Mouse (Mus musculus): ENCODE results near the gene 2310079G19Rik.
A peak's percentile ranks its signal among the peaks of the same experiment; 100 is the strongest.

Gene 2310079G19Rik

DNA sequence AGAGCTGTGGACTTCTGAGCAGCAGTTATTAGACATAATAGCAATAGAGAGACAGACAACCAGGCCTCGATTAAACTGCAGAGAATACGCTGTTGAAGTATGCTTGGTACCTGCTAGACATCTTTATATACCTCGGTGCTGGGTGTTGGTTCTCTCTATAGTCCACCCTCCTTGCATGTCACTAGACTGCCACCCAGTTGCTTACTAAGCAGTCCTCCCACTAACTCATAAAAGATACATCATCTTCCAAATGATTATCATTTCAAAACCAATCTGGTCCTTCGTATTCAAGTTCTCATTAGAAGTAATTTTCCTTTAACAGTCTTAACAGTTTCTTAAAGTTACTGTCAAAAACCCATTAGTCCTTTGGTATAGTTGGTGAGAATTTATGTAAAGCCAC lies at the start of gene 2310079G19Rik:
2310079G19Rik (minus strand) TSS at position 101 of the 400 bp plus-strand sequence.
- DNase-seq: no peak

- DNase-seq: no peak
Measured at GRCm38 (mm10) chr16:88671571-88671970, 44.1 kb upstream of the 2310079G19Rik start, which contains the start of gene Krtap27-1. Gene Krtap27-1, minus strand, starts transcription at chr16:88671671.

DNA sequence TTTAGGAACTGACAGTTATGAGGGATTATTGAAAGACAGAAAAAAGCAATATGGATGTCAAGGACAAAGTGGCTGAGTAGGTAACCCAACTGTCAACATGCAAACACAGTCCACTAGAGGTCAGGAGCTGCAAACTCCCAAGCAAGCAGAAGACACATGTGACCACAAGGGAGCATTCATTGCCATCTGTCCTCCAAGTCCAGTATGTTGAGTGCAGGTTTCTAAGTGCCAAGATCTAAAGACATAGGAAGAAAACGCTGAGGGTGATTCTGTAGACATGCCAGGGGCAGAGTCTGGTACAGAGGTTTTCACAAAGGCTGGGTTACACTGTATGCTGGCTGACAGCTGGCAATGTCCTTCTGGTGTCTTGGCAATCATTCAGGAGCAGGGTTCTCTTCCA lies 30.0 kb upstream of the 2310079G19Rik start:
- peak in 1 of 2 experiments; percentile 10 for DNase-seq

DNA sequence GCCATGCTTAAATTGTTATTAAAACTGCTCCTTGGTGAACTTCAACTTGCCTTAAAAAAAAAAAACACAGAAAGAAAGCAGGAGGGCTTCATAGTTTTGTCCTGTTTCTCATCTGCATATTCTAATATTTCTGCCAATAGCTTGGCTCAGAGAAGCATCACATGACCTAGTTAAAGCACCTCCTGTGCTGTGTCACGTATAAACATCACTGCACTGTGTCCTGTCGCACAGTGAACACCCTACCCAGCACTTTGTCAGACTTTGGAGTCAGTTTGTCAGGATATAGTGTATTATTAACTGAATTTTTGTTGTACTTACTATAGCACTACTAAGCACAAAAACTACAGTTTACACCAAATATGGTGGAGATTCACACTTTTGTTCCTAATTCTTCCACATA lies 24.5 kb upstream of the 2310079G19Rik start:
- DNase-seq: no peak

GRCm38 (mm10) chr16:88651082-88651481 lies 23.6 kb upstream of the 2310079G19Rik start:
- DNase-seq: no peak

GRCm38 (mm10) chr16:88647358-88647846 lies 19.9 kb upstream of the 2310079G19Rik start, which contains the start of gene Krtap26-1:
Gene Krtap26-1, minus strand, starts transcription at chr16:88647796.
- DNase-seq: peak in 1 of 2 experiments; percentile 3

DNA sequence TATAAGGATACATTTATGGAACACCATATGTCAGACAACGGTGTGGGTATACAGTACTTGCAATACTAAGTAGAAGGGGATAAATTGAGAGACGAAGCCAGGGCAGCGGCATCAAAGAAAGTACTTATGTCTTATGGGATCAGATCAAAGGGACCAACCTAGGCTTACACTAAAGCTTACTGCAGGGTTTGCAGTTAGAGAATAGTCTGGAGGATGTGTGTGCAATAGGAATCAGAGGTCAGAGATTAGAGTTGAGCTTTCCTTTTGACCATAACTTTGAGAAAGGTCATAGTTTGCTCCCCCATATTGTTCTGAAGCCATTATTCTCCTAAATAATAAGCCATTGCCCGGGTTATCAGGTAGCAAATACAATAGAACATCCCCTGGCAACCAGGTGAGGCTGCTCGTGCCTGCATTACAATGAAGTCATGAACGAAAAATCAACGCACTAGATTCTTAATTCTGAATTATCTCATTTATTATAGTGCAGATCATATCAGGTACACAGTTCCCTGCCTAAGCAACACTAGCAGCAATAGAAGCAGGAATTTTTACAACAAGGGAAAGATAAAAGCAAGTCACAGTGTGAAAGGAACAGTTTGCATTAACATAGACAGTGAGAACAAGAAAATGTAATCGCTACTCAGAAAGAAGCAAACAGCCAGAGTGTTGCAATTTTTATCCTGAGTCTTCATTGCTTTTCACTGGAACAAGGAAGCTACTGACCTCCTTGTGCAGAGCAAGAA lies 19.1 kb upstream of the 2310079G19Rik start:
- DNase-seq: no peak

DNA sequence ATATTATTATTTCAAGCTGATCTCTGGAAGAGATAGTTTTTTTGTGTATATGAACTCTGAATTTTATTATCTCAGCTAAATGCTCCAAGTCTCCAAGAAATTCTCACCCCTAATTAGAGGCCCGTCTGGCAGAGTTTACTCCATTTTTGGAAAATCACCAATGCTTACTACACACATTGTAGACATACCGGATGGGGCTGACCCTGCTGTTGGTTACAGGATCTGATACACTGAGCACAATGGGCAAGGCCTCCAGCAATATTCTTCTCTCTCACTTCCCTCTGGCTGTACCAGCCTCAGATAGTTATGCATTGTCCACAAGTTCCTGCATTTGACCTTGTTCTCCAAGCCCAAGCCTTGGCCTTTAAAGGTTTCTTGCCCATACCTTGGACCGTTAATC lies 12.6 kb upstream of the 2310079G19Rik start:
- DNase-seq: no peak

- peak in 1 of 2 experiments; percentile 3 for DNase-seq
Measured at GRCm38 (mm10) chr16:88635142-88635541, 7.7 kb upstream of the 2310079G19Rik start.

DNA sequence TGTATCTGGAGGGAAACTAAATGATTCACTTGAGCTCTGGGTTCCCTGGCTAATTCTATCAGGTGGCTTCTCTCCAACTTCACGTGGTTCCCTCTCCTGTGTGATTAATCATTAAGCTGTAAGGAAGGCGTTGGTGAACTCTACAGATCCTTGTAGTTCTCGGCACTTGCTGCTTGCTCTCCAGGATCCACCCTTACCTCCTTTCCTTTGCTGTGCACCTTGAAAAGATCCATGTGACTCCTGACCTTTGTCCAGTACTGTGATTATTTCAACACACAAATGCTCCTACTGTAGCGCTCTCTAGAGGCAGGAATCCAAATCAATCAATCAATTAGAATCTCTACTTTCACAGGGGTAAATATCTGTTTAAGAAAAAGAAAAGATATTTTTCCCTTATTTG lies 4.0 kb upstream of the 2310079G19Rik start:
- DNase-seq: peak; percentile 2 to 9

- DNase-seq: no peak
Measured at GRCm38 (mm10) chr16:88612712-88613111, 14.8 kb downstream of the 2310079G19Rik start.

DNA sequence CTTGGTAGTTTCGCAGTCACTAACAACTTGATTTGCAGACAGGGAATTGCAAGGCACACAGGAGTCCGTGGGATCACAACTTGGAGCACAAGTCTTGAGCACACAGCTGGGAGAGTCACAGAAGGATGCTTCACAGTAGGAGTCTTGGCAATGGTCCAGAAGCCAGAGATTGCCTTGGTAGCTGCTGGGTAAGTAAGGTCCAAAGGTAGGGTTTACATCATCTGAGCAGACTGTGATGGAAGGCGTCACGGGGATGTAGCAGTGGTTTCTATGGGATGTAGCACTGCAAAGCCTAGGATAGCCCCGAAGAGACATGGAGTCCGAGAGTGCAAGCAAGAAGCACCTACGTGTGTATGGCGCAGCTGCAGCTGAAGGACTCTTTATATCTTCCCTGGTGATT lies 15.5 kb downstream of the 2310079G19Rik start, which contains the start of gene Krtap24-1:
Krtap24-1 (minus strand) TSS at position 358 of the 400 bp plus-strand sequence.
- DNase-seq: peak in 1 of 2 experiments; percentile 8

GRCm38 (mm10) chr16:88604570-88604969 lies 22.9 kb downstream of the 2310079G19Rik start:
- DNase-seq: no peak

DNA sequence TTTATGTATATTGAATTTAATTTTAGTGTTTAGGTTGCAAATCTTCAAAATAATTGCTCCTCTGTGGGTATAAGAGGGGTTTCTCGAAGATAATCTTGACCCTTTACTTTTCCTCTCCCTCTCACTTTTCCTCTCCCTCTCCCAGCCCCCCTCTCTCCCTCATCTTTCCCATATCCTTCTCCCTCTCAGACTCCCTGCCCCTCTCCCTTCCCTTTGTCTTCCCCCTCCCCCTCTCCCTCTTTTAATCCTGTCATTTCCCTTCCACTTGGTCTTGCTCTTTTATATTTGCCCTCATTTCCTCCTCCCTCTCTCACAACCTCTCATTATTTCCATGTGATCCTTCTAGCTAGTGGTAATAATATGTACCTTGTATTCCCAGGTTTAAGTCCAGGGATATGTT lies 25.0 kb downstream of the 2310079G19Rik start:
- no peak for DNase-seq

DNA sequence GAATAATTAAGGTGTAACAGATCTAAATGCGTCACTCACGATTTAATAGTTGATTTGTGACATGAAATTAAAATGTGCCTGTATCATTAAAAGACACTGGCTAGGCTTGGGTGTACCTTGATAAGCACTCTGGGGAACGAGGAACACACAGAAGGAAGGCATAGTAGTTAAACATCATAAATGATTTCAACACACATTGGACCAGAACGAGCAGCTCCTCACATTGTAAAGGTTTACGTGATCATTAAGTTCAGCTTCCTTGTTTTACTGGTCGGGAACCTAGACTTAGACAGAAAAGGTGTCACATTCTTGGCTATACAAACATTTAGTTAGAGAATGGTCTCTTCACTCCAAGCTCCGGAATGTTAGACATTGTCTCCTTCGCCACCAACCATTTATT lies 27.2 kb downstream of the 2310079G19Rik start:
- no peak for DNase-seq

- peak in 1 of 2 experiments; percentile 6 for DNase-seq
Measured at GRCm38 (mm10) chr16:88599504-88600237, 27.8 kb downstream of the 2310079G19Rik start.

DNA sequence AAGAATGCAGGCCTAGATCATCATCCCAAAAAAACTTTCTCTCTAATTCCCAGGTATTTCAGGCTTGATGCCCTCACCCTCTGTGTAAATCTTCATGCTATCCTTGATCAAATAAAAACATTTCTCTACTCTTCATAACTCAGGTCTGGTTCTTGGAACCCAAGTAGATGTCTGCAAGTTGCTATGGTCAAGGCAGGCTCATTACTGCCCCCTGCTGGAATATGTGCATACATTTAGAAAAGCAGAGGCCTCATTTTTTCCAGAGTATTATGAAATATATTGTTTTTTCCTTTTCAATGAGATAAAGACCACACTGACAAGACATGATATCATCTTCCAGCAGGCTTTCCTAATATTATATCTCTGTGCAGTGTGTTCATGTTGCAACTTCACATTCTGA lies 34.7 kb downstream of the 2310079G19Rik start:
- DNase-seq: peak; percentile 24 to 32

DNA sequence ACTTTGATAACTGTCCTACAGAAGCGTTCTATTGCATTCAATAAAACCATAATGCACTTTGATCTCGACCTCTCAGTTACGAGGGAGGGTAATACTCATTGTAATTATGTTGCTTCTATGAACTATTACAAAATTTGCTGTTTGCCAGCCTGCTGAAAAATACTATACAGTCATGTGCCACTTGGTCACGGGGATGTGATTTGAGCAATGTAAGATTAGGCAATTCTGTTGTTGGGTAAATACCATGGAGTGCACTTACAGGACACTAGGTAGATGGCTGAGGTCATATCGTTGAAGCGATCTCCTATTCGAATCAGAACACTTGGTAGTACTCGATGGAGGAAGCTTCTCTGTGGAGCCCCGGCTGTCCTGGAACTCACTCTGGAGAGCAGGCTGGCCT lies 44.1 kb downstream of the 2310079G19Rik start:
- DNase-seq: no peak
